Mouse (Mus musculus): ENCODE results near the gene Wdr62.

- no peak for TF ChIP-seq CTCF (IDR thresholded peaks at IDR 0.05; ENCODE audit: borderline replicate concordance, insufficient read depth, low read length)
- no peak for TF ChIP-seq POLR2A (IDR thresholded peaks at IDR 0.05; ENCODE audit: low read depth, low read length)
These were observed 84.0 kb downstream of the Wdr62 start for GRCm38 (mm10) chr7:30196171-30196570.

Data from embryonic fibroblast, embryonic 13.5 days (primary cell).